Mouse (Mus musculus) heart, embryonic 10.5 days (tissue): ENCODE data around the gene Glra1. TPM values are rescaled to one million over a fixed set of nuclear protein-coding genes. Genes with fewer than 3 reads are reported as not detected.

ENCODE experiments used
- microRNA-seq: library from miRNA; unstranded; fragments of <30 nt; microRNA quantifications from one replicate; pipeline ENCODE4, GENCODE M21; 2017
- polyA plus RNA-seq: library from polyadenylated mRNA; unstranded; fragments of >200 nt; fragmentation: Nextera tagmentation; extraction: Ambion mirVana; gene quantifications from 2 replicates; pipeline ENCODE4 v1.2.1, GENCODE M21; 2016

Glra1 gene
- polyA plus RNA-seq, 1 experiment from 2014 or later: not detected

Small RNA genes lying within 50 kb of the gene (microRNA-seq; reads per million reads assigned to microRNA genes)
- gene Mir7652: not detected

Other genes starting within 250 kb of the Glra1 start
- 995 and 1,097 TPM in 2 replicates for gene Sparc, start 185.0 kb downstream of the Glra1 start, polyA plus RNA-seq
- 269 and 273 TPM in 2 replicates for gene Atox1, start 147.0 kb downstream of the Glra1 start, polyA plus RNA-seq
- gene G3bp1, start 138.5 kb downstream of the Glra1 start, polyA plus RNA-seq: 164 and 188 TPM in 2 replicates